Mouse (Mus musculus) CH12F3 (cell line): Measurements from ENCODE around the gene Galnt6.

Experiments used
- in situ Hi-C: fragments of 300-500 bp; cut with MboI; formaldehyde crosslinking; loops from 2 replicates; pipeline ENCODE4 v1.14.3; 2020; ENCODE audit warnings: low sequenced_read_pairs

The Galnt6 gene

DNA sequence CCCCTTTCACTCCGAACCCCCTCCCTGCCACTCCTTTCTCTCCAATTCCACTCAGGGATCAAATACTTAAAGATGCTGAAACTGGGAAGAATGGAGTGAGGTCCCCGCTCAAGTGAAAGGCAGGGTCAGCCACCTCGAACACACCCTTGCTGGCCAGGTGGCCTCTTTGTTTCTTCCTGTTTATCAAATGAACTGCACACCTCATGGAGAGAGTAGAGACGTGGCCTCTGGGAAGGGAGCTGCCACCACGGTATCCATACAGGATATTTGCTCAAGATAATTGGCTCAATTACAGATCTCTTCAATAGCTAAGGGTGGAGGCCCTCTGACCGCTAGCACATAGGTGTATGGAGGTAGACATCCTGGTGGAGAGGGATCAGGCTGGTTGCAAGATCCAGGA, 6.6 kb downstream of the Galnt6 start:
- in situ Hi-C loops = no loop called here

DNA sequence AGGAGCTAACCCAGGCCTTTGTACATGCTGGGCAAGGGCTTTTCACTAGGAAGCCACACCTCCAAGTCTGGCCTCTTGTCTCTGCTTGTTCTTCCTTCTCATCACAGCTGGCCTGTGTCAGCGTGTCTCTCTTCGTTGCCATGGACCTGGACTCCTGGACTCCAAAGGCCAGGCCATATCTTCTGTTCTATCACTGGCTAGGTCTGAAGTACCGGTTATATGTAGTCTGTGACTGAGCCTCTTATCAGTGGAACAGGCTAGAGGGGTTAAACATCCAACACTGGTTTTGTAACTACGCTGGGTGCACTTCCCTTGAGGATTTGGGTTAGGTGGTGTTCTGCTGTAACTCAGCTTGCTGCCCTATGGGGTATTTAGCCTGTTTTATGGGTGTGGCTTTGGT, 7.2 kb downstream of the Galnt6 start:
- in situ Hi-C loops = no loop called here

DNA sequence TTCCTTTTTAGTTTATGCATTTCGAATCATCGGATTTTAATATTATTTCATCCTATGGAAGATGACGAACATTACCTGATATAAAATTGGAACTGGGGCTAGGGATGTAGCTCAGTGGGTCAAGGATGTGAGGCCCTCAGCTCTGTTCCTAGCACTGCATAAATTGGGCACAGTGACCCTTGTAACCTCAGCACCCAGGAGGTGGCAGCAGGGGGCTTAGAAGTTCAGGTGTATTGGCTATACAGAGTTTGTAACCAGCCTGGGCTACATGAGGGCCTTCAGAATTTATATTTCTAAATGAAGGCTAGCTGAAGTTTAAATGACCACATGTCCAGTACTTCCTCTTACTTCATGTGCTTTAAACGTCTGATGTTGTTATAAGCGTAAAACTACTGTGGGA, 7.7 kb downstream of the Galnt6 start:
- in situ Hi-C loops = no loop called here

DNA sequence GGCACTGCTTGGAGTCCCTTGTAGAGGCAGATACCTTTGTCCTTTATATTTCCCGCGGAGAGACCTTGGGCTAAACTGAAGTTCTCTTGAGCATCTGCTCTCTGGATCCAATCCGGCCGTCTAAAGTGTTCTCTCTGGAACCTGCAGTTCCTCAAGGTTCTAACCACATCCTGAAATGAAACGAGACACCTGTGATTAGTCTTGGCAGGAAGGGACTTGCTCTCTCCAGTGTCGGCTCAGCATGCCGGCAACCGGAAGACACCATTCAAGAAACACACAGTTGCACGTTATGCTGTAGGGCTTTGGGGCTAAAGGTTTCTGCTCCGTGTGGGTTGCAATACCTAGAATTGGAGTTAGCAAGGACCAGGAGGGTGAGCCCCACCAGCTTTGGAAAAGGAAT, 9.1 kb downstream of the Galnt6 start:
- in situ Hi-C loops = no loop called here

DNA sequence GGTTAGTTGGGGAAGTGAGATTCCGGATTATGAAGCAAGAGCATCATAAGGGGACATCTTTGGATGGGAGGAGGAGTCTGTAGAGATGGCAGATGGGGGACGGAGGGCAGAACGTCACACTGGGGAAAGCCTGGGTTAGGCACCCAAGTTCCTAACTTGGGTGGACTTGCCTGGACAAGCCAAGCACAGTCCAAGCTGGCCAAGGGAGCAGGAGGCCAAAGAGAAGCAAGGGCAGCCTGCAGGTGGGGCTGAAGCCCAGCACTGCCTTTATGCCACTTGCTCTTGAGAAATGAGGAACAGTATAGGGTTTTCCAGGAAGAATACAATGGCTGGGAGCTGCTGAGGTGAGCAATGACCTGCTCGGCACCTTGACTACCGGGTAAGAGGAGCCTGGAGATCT, 10.0 kb downstream of the Galnt6 start:
- in situ Hi-C loops = no loop called here

DNA sequence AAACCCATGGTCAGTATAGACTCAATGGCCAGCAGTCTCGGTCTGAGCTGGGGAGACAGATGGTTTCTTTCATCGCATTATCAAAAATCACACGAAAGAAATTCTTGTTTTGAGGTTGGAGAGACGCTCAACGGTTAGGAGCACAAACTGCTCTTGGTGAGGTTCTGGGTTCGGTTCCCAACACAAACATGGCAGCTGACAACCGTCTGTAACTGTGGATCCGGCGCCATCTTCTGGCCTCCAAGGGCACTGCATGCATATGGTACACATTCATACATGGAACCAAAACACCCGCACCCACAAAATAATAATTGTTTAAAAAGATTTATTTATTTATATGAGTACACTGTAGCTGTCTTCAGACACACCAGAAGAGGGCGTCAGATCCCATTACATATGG, 10.6 kb downstream of the Galnt6 start:
- in situ Hi-C loops = no loop called here

DNA sequence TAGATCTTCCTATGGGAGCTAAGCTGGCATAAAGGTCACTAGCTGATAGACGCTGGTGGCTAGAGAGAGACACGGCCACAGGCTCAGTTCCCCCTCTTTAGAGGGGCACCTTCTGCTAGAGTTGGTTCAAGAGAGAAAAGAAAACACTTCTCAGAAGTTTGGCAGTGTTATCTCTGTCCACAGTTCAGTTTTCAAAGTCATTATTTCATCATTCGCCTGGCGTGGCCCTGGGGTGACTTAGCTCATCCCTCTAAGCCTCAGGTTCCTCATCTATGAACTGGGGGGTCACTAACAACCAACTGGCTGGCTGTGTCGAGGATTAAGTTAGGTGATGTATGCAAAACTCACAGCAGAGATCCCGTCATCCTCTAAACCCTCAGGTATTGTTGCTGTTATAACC, 11.2 kb downstream of the Galnt6 start:
- in situ Hi-C loops = no loop called here

DNA sequence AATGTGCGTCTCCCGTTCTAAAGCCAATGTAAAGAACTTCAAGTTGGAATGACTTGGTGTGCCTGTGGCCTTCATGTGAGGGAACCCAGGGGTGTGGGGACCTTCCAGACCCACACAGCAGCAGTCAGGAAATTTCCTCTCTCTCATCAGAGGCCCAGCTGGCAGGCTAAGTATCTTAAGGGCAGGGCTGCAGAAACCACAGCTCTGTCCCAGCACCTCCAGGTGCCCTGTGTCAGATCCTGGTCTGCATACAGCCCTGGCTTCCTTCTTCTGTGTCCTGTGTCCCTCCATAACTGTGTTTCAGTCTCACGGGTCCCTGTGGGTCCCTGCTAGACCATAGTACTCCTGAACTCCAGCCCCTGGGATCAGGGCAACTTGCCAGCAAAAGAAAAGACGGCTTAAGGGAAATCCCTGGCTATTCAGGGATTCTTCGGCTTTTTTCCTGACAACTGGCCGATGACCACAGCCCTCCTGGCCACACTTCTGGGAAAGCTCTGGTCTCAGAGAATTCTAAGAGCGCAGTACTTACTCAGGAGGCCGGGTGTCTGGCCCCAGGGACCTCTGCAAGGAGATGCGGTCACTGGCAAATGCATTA, 13.7 kb downstream of the Galnt6 start:
- in situ Hi-C loops = no loop called here

DNA sequence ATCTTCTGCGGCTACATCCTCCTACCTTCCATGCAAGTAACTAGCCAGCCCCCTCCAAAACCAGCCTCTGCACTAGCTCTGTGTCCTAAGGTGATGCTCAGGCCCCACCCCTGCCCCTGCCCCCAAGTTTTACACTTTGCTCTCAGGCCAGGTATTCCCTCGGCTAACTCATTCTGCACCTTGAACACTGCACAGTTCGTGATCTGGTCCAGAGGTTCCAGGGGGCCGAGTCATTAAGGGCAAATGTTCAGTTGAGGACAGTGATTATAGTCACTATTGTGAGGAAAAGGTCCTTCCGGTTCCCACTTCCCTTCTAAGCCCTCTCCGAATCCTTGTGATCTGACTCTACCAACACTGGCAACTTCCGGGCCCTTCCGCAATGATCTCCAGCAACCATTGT, 14.7 kb downstream of the Galnt6 start:
- in situ Hi-C loops = no loop called here

DNA sequence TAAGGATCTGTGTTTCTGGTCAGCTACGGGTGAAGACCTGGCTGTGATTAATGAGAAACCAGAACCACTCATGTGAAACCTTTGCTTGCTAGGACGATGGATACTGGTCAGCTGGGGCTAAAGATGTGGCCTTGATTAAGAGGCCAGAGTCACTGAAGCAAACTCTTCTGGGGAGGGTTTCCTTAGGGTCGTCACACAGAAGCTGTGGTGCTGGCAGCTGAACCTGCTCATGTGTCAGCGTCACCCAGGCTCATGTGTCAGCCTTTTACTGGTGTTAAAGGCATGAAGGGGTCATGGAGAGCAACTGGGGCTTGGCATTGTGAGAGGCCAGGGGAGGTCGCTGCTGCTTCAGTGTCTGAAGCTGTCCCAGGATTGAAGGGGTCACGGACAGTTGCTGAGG, 18.3 kb downstream of the Galnt6 start:
- in situ Hi-C loops = no loop called here

DNA sequence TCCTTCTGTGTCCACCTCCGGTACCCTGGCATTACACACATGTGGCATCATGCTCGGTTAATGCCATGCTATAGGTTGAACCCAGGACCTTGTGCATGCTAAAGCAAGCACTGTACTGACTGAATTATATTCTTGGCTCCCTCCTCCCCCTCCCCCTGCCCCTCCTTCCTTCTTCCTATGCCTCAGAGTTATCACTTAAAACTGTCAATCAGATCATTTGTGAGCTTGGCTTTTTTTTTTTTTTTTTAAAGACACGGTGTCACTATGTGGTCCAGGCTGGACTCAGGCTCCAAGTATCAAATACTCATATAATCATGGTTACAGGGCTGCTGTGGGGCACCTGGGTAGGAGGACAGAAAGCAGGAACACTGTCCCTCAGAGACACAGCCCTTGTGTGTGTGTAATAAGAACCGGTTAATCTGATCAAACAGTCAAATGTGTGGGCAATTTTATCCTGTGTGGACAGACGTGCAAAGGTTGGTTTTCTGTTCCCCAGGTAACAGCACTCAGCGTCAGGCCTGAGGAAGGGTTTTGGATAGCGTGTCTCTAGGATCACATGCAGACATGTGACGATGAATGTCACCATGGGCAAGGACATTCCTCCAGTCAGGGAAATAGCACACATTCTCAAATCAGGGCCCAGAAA, 20.6 kb downstream of the Galnt6 start:
- in situ Hi-C loops = no loop called here

DNA sequence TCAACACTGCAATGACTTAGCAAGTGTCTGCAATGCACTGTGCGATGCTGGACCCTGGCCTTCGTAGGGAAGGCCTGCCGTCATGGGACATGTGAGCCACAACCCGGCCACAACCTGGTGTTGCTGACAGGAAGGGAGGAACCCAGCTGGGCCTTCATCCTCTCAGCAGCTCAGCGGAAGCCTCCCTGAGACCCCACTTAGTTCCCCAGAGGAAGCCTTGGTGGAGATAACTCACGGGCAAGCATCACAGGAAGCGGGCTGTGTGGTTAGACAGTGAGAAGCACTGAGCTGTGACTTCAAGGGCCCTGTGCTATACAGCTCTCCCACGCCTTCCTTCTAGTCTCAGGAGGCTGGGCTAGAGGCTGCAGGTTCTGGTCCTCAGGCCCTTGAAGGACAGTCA, 22.9 kb downstream of the Galnt6 start:
- in situ Hi-C loops = no loop called here

DNA sequence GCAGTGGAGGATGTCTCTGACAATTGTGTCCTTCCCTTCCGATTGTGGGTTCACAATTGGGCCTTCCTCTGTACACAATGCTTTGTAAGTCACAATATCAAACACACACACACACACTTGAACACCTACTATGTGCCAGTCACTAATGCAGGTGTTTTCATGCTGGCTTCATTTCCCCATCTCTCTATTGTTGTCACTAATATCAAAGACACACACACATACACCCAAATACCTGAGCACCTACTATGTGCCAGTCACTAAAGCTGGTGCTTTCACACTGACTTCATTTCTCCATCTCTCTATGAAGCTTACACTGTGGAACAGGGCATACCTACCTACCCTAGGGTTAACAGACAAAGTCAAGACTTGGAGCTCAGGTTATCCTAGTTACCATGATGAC, 23.8 kb downstream of the Galnt6 start:
- in situ Hi-C loops = no loop called here

DNA sequence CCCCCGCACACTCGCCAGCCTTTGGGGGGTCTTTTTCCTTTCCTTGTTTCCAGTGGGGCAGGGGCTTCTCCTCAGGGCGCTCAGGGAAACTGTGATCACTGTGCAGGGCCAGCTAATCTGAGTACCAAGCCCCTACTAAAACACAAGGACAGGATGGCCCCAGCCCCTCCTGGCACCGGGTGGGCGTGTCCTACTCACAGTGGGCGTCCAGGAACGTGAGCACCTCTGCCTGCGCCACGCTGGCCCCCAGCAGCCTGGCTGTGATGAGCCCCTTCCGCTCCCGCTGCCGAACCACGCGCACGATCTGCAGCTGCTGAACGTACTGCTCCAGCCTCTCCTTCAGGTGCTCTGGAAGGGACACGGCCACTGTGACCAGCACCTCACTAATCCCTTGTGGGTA, 25.3 kb downstream of the Galnt6 start:
- in situ Hi-C loops = no loop called here

DNA sequence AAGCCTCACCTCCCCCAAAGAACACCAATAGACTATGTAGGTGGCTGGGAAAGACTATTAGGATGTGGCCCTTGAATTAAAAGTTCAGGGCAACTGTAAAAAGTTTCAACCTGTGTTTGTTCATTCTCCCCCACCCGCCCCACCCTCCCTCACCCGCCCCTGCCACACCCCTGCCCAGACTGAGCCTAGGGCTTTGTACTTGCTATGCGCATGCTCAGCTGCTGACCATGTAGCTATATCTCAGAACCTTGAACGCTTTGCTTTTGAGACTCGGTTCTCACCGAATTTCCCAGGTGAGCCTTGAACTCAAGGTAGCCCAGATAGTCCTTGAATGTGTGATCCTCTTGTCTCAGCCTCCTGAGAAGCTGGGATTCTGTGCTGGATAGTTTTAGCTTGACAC, 27.3 kb downstream of the Galnt6 start:
- in situ Hi-C loops = no loop called here

DNA sequence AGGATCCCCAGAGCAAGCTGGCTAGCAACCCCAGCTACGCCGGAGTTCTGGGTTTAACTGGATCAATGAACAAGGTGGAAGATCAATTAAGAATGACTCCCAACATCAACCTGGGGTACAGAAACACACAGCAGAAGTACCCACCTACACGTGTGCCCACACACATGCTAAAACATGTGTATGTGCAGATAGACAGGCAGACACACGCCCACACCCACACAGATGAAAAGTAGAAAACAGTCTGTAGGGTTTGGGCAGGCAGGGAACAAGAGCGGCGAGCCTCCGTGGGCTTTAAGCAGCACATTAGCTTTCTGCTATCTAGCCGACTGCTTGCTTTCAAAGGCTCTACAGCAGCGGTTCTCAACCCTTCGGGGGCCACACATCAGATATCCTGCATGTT, 28.1 kb downstream of the Galnt6 start:
- in situ Hi-C loops = no loop called here

DNA sequence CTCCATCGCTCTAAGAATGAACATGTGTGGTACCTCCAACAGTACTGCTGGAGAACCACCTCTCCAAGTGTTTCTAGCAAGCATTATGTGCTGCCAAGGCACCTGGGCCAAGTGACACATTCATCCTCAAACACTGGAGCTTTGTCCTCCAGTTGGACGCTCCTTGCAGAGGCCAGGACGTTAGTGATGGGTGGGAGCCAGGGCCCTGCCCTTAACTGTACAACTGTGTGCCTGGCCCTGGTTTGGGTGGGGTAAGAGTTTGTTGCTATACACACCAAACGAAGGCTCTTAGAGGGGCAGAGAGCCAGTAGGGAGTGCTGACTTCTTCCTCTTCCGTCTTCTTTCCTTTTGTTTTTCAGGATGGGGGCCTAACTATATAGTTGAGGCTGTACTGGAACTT, 28.8 kb downstream of the Galnt6 start:
- in situ Hi-C loops = no loop called here

DNA sequence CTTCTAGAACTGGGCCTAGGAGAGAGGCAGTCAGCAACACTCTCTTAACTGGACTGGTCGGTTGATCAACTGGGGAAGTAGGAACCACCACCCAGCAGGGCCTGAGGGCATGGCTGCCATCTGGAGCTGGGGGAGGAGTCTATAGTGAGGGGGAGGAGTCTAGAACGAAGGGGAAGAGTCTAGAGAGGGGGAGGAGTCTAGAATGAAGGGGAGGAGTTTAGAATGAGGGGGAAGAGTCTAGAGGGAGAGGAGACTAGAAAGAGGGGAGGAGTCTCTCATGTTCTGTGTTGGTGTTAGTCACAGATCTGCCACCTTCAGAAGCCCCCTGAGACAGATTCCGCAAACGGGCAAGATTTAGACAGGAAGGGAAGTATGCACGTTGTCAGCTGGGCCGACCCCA, 29.8 kb downstream of the Galnt6 start:
- in situ Hi-C loops = loop anchor here (25.0 kb wide), 1 partner anchor 162 kb away; no protein-coding TSS in a partner anchor

DNA sequence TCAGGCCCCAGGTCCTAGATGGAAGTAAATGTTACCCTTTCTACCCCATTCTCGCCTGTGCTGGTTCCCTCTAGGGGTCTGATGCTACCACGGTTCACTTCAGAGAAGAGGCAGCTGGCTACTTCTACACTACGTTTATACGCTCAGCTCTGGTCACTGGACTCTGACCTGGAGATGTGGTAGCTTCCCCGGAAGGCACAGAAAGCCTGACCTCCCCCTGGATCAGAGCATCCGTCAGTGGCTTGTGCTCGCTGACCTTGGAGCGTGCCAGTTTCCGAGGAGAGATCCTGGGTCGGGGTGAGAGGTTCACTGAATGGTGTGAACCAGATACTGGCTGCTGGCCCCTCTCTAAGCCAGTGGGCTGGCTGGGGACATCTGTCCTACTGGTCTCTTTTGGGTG, 31.1 kb downstream of the Galnt6 start:
- in situ Hi-C loops = loop anchor here (25.0 kb wide), 1 partner anchor 161 kb away; no protein-coding TSS in a partner anchor

DNA sequence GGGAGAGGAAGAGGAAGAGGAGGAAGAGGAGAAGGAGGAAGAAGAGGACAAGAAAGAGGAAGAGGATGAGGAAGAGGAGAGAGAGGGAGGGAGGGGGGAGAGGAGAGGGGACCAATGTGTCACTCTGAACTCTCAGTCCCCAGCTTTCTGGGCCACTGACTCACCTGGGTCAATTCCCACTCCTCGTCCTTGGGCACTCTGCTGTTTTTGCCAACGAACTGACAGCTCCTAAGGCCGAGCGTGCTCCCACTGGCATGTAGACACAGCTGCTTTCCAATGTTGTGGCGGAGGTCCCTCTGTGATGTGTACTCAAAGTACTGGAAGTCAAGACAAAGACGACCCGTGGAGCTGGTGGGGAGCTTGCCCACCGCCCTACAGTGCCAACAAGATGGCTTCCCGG, 34.8 kb downstream of the Galnt6 start:
- in situ Hi-C loops = loop anchor here (25.0 kb wide), 1 partner anchor 157 kb away; no protein-coding TSS in a partner anchor

DNA sequence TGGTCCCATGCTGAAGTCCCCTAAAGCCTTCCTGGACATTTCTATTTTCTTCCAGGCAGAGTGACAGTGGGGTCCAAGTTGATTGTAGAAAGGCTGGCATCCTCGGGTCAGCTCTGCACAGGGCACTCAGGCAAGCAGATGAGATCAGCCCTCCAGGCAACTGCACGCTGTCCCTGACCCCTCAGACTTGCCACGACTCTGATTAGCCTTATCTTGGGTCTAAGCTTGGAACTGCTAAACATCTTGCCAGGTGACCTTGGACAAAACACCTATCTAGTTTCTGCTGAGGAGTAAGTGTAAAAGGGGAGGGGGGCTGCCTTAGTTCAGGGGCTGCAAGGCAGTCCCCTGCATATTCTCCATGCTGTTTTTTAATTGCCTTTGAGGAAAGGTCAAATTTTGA, 37.2 kb downstream of the Galnt6 start:
- in situ Hi-C loops = loop anchor here (25.0 kb wide), 1 partner anchor 155 kb away; no protein-coding TSS in a partner anchor

DNA sequence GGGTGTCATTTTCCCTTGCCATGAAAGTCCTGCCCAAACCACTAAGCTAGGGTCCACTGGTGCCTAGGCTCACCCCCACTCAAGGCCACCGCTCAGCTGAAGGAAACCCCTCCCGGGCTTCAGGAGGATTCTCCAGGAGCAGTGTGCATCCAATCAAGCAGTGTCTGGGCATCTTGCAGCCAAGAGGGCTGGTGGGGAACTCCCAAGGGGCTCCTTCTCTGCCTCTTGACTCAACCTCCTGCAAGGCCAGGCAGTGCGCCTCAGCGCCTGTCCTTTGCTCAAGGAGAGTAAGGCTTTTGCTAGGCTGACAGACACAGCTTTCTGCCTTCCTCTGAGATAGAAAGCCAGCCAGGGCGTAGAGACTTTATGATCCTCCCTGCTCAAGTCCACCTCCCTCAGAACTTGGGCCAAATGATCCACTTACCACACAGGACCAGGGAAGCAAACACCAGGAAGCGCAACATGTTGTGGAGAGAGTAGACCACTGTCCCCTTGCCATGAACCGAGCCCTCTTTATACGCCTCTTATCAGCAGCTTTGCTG, 41.7 kb downstream of the Galnt6 start, which contains the start of gene Cela1:
TSS of gene Cela1 (minus strand) at position 492 of the 542 bp plus-strand sequence.
- in situ Hi-C loops = loop anchor here (25.0 kb wide), 1 partner anchor 150 kb away; no protein-coding TSS in a partner anchor
